Mouse (Mus musculus) embryonic fibroblast, embryonic 13.5 days (primary cell): ENCODE measurements around the gene Zfp354a. TPM values are rescaled to one million over a fixed set of nuclear protein-coding genes. Genes with fewer than 3 reads are reported as not detected.

Experiments used
- H3K27ac ChIP-seq: 2 replicates; pipeline ENCODE4 v1.5.1; 2012; ENCODE audit warnings: low read length, control low read depth, inconsistent platforms; ENCODE audit not compliant: insufficient read depth
- H3K4me1 ChIP-seq: 2 replicates; pipeline ENCODE4 v1.6.1; 2011; ENCODE audit warnings: low read length; ENCODE audit not compliant: control insufficient read depth, insufficient read depth
- H3K4me3 ChIP-seq: 2 replicates; pipeline ENCODE4 v1.5.1; 2011; ENCODE audit warnings: mild to moderate bottlenecking, control low read depth, low read length; ENCODE audit not compliant: insufficient read depth
- CTCF ChIP-seq: IDR thresholded peaks from 2 replicates; pipeline ENCODE4 v1.5.1; 2011; ENCODE audit warnings: mild to moderate bottlenecking, control low read depth, low read length, moderate library complexity, borderline replicate concordance; ENCODE audit not compliant: insufficient read depth
- POLR2A ChIP-seq: IDR thresholded peaks from 2 replicates; pipeline ENCODE4 v1.6.1; 2011; ENCODE audit warnings: low read depth, mild to moderate bottlenecking, control low read depth, low read length, moderate library complexity
- polyA plus RNA-seq: library from polyadenylated mRNA; stranded (reverse); fragments of >200 nt; gene quantifications from 2 replicates; pipeline ENCODE4 v1.2.4, GENCODE M21; 2011; ENCODE audit warnings: low read depth; ENCODE audit not compliant: missing spikeins, insufficient read length

Gene Zfp354a
- polyA plus RNA-seq, 1 experiment, result 5.0 TPM

DNA sequence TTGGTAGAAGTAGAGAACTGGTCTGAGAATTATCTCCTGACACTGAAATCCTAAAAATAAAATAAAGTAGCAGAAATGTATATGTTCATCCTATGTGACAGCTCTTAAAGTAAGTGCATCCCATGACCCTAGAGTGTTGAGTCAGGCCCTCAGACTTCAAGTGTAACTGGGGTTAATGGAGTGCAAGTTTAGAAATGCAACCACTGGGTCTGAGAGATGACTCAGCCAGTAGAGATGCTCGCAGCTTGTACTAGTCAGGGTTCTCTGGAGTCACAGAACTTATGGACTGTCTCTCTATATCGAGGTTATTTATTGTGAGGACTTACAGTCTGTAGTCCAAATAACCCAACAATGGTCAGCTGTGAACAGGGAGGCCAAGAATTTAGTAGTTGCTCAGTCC, 7.4 kb upstream of the Zfp354a start:
- Histone ChIP-seq H3K27ac (no peak overlapping the region), H3K4me1 (no peaks in the 10 kb centered on the region), H3K4me3 (no peak overlapping the region)
- TF ChIP-seq POLR2A, result no peak
- no peak for TF ChIP-seq CTCF

DNA sequence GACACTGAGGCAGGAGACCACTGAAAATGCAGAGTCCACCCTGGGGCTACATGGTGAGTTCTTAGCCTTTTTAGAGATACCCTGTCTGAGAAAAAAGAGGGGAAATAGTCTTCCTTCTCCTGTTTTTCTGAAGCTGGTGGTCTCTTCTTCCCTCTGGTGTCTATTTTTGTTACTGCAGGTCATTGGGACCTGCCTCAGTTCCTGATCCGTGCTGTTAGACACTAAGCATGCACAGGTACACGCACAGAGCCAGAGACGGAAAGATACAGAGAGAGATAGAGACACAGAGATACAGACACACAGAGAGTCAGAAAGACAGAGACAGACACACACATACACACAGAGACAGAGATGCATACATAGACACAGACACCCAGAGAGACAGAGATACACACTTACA, 5.8 kb upstream of the Zfp354a start:
- Histone ChIP-seq H3K27ac (no peak overlapping the region), H3K4me1 (no peaks in the 10 kb centered on the region), H3K4me3 (no peak overlapping the region)
- TF ChIP-seq POLR2A (no peak), CTCF (no peak)

DNA sequence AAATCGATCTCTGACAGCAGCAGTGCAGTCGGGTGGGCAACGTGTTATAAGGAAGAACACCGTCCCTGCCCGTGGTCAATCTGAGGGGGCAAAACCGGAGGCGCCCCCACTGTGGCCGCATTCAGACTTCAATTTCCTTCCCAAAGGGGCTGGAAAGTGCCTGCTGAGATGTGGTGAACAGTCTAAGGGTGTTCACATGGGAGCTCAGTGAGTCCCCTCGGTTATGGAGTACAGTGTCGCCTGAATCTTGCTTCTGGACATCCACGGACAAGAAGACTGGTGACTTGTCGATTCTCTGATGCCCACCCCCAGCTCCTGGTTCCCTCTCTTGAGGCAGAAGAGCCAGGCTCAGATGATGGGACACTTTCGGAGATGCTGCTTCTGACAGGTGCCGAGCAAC, 583 bp downstream of the Zfp354a start:
- peak overlapping the region; percentile 94 for H3K4me3 ChIP-seq
- peaks cover 8% of the 10 kb centered on the region for H3K4me1 ChIP-seq
- no peak for TF ChIP-seq POLR2A
- TF ChIP-seq CTCF, result no peak
- no peak overlapping the region for H3K27ac ChIP-seq

DNA sequence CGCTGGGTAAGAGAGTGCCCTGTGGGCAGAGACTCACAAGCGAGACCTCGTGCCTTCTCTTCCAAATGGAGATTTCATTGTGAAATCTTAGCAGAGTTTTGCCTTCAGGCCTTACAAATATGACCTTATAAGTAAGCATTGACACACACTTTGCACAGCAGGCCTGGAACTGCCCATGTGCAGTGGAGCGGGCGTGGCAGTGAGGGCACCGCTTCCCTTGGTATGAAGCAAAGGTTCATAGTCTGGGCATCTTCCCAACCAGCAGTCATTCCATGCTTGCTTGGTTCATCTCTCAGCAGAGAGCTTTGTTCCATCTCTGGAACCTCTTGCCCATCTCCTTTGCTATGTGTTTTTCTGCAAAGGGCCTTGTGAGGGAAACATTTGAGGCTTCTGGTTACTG, 1.9 kb downstream of the Zfp354a start:
- H3K27ac ChIP-seq, result no peak overlapping the region
- H3K4me3 ChIP-seq, result no peak overlapping the region
- TF ChIP-seq POLR2A, result no peak
- no peak for TF ChIP-seq CTCF
- H3K4me1 ChIP-seq, result peaks cover 8% of the 10 kb centered on the region

DNA sequence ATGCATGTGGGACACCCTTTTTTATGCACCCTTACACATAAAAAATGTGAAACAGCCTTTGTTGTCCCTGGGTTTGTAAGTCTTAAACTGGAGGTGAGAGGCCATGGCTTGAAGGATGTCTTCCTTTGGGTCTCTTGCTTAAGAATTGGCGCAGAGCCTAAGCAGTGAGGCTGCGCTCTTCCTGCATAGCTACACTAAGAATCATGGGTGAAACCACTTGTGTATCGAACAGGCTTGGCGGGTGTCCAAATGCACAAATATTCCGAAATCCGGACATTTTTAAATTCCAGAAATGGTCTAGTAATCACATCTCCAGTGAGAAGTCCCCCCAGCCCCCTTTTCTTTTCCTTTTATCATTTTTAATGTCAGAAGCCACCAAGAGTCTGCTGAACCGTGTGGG, 4.2 kb downstream of the Zfp354a start:
- no peak for TF ChIP-seq CTCF
- TF ChIP-seq POLR2A, result no peak
- Histone ChIP-seq H3K4me1 (peaks cover 8% of the 10 kb centered on the region), H3K27ac (peak overlapping the region; percentile 49; the same call in 1 of the 2 replicates), H3K4me3 (no peak overlapping the region)

DNA sequence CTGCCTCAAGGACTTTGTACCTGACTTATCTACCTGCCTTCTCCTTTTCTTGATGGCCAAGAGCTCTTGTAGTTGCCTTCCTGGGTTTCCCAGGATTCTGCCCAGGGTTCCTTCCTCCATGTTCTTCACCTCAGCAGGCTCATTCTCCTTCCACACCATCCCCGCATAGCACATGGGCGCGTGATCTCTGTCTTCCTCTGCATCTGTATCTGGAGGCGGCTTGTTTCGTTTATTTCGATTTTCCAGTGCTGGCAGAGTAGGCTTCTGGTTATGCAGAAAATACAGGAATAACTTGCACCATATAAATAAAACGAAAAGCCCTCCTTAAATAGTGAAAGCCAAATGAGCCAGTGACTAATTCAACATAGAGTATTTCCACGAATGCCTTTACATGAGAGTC, 4.8 kb downstream of the Zfp354a start:
- Histone ChIP-seq H3K4me3 (no peak overlapping the region), H3K27ac (peak overlapping the region; percentile 22; the same call in 1 of the 2 replicates), H3K4me1 (peaks cover 8% of the 10 kb centered on the region)
- TF ChIP-seq POLR2A (no peak), CTCF (no peak)

DNA sequence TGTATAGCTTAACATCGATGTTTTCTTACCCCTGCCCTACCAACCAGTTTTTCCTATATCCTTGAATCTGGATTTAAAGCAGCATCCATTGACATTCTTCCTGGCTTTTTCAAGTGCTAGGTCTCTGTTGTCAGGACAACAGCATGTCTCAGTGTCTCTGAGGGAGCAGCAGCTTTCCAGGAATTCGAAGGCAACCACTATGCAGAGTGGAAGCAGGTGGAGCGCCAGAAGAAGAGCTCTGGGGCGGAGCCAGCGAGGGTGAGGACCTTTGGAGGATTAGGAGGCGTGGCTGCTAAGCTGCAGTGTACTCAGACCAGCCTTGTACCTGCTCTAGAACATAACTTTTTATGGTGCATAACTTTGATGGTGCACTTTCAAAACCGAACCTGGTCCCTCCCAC, 25.5 kb downstream of the Zfp354a start:
- no peak overlapping the region for H3K4me3 ChIP-seq
- no peak for TF ChIP-seq POLR2A
- no peak for TF ChIP-seq CTCF
- no peak overlapping the region for H3K27ac ChIP-seq
- H3K4me1 ChIP-seq, result no peaks in the 10 kb centered on the region

DNA sequence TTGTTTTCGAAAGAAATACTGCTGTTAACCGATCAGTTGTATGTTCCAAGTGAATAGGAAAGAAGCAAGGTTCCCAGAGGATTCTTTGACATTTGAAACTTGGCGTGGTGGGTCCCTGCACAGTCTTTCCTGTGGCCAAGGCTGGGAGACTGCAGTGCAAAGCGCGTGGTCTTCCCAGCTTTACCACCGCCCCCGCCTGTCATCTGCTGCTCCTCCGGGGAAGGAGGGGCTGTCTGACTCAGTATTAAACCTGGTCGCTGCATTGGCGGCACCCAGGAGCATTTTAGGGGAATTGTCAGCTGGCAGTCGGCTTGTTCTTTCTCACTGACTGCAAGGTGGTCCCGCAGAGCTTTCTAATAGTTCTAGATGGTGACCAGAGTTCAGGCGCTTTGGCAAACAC, 26.2 kb downstream of the Zfp354a start:
- TF ChIP-seq POLR2A (no peak), CTCF (no peak)
- Histone ChIP-seq H3K4me3 (no peak overlapping the region), H3K4me1 (no peaks in the 10 kb centered on the region), H3K27ac (no peak overlapping the region)

DNA sequence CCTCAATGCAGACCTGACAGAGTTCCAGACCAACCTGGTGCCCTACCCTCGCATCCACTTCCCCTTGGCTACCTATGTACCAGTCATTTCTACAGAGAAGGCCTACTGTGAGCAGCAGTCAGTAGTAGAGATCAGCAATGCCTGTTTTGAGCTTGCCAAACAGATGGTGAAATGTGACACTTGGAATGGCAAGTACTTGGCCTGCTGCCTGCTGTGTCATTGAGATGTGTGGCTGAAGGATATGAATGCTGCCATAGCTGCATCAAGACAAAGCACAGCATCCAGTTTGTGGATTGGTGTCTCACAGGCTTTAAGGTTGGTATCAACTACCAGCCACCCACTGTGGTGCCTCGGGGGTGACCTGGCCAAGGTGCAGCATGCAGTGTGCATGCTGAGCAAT, 48.2 kb downstream of the Zfp354a start:
- TF ChIP-seq POLR2A, result no peak
- no peak for TF ChIP-seq CTCF
- Histone ChIP-seq H3K4me3 (no peak overlapping the region), H3K27ac (no peak overlapping the region), H3K4me1 (no peaks in the 10 kb centered on the region)

DNA sequence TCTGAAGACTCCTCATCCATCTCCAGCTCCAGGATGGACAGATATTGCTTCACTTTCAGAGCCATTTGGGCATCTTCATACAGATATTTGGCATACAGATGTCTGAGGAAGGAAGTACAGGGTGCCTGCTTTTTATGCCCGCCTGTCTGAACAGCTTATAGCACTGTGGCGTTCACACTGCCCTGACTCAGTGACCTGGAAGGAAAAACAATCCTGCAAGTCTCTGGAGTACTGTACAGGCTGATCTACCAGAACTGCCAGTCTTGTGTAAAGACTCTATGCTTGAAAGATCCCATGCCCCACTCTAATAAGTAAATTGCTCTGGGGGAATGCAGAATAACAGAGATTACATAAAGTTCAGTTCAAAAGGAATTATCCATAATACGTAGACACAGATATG, 51.6 kb downstream of the Zfp354a start:
- TF ChIP-seq POLR2A (no peak), CTCF (no peak)
- H3K4me1 ChIP-seq, result no peaks in the 10 kb centered on the region
- H3K27ac ChIP-seq, result no peak overlapping the region
- no peak overlapping the region for H3K4me3 ChIP-seq

Other genes with a start within 250 kb of the Zfp354a start
- gene Zfp354c, start 231.5 kb upstream of the Zfp354a start, polyA plus RNA-seq, result 18.2 and 34.8 TPM in 2 replicates
- gene Zfp879, start 217.7 kb upstream of the Zfp354a start, polyA plus RNA-seq, result 0.28 TPM in 1 of 2 replicates, not detected in the other
- not detected in 2 replicates for gene Grm6, start 208.6 kb upstream of the Zfp354a start, polyA plus RNA-seq
- 1.2 and 1.9 TPM in 2 replicates for gene Zfp454, start 171.6 kb upstream of the Zfp354a start, polyA plus RNA-seq
- gene Zfp2, start 143.1 kb upstream of the Zfp354a start, polyA plus RNA-seq, result 4.2 and 4.9 TPM in 2 replicates
- 1.6 and 2.2 TPM in 2 replicates for gene Zfp354b, start 127.6 kb upstream of the Zfp354a start, polyA plus RNA-seq
- not detected in 2 replicates for gene 4933414I15Rik, start 115.5 kb upstream of the Zfp354a start, polyA plus RNA-seq
- gene Prop1, start 105.5 kb upstream of the Zfp354a start, polyA plus RNA-seq, result not detected in 2 replicates
- gene Olfr1378, start 92.7 kb upstream of the Zfp354a start, polyA plus RNA-seq, result not detected in 2 replicates
- not detected in 2 replicates for gene Olfr1377, start 77.3 kb upstream of the Zfp354a start, polyA plus RNA-seq
- gene Olfr51, start 55.7 kb upstream of the Zfp354a start, polyA plus RNA-seq, result not detected in 2 replicates
- not detected in 2 replicates for gene Olfr54, start 45.0 kb upstream of the Zfp354a start, polyA plus RNA-seq
- not detected in 2 replicates for gene Olfr1375, start 11.1 kb upstream of the Zfp354a start, polyA plus RNA-seq
- gene Gm12569, start 161.2 kb downstream of the Zfp354a start, polyA plus RNA-seq, result not detected in 2 replicates
- 71.6 and 89.0 TPM in 2 replicates for gene Clk4, start 202.5 kb downstream of the Zfp354a start, polyA plus RNA-seq
- not detected in 2 replicates for gene BC049762, start 203.8 kb downstream of the Zfp354a start, polyA plus RNA-seq
- 1.5 and 7.1 TPM in 2 replicates for gene Col23a1, start 230.7 kb downstream of the Zfp354a start, polyA plus RNA-seq